Mouse (Mus musculus): ENCODE results near the gene Ndufv2.
"Not testable (repeated sequence)": the region's sequence is repeated elsewhere in the genome, so short reads cannot be mapped to it uniquely, and the experiment has no call there.

Gene Ndufv2

DNA sequence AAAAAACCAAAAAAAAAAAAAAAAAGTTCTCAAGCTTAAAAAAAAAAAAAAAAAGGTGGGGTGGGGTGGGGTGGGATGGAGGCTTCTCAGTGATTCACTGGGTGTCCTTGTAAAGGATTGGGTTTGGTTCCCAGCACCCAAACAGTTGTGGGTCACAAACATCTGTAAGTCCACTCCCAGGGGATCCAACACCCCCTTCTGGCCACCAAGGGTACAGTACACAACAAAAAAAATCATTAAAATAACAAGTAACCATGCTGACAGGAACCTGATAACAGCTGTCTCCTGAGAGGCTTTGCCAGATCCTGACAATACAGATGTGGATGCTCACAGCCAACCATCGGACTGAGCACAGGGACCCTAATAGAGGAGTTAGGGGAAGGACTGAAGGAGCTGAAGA is 16.9 kb downstream of the Ndufv2 start:
- no peak for DNase-seq

DNA sequence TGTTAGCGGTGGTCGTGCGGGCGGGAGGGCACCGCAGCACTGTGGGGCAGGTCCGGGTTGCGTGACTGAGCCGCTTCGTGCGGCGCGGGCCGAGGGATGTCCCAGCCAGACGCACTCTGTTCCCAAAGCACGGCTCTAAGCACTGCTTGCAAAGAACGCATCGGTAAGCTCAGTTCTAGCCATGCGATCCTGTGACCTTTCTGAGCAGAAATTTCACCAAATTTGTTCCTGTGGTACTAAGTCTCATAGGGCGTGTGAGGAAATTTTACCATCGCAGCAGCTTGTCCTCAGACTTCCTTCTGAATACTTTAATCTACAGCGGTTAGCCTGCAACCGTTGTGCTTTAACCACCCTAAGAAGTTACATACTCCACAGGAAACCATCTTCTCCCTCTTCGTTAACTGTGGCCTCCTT is 23.9 kb downstream of the Ndufv2 start:
- no peak for DNase-seq

DNA sequence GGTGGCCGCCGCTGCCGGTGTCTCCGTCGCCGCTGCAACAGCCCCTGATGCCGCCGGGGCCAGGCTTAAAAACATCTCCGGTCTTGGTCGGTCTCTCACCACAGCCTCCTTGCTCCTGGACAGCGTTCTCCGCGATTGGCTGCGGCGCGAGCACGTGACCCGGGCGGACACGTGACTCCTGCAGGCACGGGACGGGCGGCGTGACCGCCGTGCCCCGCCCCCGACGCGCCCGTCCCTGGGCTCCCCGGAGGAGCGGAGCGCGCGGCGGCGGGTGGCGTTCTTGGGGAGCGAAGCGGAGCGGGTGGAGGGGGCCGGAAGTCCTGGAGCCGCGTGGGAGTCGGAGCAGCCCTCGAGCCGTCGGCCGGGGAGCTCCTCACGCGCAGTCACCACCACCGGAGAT is 24.4 kb downstream of the Ndufv2 start, which contains the start of gene Ankrd12:
TSS of gene Ankrd12 (minus strand) at position 156 of the 400 bp plus-strand sequence.
- DNase-seq = peak; percentile 97

DNA sequence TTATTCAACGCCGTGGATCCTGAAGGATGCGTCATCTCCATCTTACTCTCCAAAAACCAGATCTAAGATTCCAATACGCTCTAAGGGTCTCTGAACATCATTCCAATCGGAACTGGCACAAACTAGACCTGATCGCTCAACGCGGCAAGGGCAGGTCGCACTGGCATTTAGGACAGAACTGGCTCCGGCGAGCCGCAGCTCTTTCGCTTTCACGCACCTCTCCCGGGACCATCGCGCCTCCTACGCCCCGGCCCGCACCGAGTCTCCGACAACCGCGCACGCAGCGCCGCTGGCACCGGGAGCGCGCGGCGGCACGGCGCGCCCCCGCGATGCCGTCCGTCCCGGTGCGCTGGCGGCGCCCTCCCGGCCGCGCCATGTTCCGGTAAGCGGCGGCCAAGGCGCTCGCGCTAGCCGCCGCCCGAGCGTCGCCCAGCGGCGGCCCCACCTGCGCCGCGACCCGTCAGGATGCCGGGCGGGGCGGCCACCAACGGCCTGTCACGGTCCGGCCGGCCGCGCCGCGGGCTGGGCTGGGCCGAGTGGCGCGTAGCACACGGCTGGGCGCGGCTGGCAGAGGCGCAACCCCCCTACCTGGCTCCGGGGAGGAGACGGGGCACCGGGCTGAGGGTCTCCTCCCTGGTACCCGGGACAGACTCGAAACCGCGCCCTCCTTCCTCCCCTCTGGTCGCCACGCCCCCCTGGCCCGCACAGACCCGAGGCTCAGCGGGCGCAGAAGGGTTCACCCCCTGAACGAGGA is 25.0 kb downstream of the Ndufv2 start:
- peak; percentile 44 for DNase-seq

DNA sequence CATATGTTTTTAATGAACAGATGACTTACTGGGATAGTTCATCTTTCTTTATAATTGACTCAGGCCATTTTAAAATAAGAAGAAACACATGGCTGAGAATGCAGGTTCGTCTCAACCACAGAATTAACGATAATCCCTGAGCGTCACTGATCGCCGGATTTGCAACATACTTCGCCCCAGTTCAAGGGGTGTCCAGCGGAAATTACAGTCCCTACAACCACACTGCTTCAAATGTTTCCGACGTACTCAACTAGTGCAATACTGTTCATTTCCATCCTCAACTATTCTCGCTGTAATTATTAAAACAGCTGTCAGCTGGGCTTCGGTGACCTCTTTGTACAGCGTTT is 25.6 kb downstream of the Ndufv2 start:
- DNase-seq = peak; percentile 31

DNA sequence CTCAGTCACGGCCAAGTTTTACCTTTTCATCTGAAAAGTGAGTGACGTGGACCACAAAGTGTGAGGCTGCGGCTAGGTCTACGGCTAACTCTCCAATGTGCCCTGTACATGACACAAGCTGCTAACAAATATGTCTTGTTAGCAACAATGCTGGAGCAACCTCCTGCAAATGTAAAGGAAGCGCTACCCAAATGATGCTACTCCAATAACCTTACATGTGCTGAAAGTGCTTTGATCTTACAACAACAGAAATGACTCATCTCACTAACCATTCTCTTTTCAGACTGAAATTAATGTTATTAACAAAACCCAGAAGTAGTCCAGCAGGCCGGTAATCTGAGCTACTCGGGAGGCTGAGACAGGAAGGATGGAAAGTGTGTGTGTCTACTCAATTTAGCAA is 27.4 kb downstream of the Ndufv2 start:
- DNase-seq = no peak

DNA sequence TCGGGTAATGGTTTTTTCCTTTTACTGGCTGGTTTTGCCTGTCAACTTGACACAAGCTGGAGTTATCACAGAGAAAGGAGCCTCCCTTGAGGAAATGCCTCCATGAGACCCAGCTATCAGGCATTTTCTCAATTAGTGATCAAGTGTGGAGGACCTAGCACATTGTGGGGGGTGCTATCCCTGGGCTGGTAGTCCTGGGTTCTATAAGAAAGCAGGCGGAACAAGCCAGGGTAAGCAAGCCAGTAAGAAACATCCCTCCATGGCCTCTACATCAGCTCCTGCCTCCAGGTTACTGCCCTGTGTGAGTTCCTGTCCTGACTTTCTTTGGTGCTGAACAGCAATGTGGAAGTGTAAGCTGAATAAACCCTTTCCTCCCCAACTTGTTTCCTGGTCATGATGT is 32.3 kb downstream of the Ndufv2 start:
- not testable (repeated sequence) for DNase-seq

DNA sequence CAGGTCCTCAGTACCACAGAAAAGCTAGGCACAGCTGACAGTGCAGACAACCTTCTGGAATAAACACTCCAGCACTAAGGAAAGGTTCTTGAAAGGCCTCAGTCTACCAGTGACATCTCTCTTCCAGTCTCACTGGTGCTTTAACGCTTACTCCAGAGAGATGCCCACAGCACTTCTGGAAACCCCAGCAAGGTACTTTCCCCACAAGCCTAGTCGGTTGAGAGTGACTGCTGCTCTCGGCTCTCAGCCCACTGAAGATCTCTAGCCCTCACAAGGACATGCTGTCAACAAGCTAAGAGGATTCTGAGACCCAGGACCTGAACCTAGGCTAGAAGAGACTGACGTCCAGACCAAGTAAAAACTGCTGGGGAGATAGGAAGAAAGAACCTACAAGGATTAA is 36.2 kb downstream of the Ndufv2 start:
- no peak for DNase-seq

DNA sequence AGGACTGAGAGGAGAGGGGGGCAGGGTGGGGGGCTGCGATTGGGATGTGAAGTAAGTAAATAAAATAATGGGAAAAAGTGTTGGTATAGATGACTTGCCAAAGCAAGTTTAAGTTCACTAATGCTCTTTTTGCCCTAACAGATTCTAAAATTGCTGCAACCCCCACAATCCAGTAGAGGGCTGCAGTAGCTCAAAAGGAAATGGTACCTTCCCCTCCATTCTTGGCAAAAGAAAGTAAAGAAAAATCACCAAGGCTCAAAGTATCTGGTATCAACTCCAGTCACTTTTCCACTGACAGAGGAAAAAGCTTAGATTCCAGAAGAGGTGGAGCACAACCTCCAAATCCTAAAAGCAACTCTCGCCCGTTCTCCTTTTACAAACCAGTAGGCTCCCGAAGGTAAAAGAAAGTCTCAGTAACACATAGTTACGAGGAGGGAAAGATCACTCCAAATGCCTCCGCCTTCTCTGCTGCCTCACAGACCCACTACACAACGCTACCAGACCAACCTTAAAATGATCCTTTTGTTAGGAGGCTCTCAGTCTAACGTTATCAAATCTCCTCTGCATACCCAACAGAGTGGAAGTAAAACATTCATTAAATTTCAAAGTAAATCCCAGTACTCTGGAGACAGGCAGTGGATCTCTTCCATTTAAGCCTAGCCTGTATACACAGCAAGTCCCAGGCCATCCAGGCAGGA is 40.0 kb downstream of the Ndufv2 start:
- peak; percentile 14 for DNase-seq

DNA sequence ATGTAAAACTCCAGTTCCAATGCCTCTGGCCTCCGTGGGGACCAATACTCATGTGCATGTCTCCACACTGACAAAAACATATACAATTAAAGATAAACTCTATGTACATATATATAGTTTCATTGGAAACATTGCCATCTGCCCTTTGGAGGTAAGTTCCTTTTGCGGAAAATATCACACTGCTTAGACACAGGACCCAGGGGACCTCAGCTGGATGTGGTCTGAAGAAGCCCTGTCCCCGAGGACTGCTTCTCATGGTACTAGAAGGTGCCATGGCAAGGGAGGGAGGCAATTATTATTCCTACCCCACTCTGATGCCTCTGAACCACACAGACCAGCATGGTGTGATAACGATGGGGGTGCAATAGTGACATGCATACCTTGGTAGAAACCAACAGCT is 43.2 kb downstream of the Ndufv2 start:
- no peak for DNase-seq

DNA sequence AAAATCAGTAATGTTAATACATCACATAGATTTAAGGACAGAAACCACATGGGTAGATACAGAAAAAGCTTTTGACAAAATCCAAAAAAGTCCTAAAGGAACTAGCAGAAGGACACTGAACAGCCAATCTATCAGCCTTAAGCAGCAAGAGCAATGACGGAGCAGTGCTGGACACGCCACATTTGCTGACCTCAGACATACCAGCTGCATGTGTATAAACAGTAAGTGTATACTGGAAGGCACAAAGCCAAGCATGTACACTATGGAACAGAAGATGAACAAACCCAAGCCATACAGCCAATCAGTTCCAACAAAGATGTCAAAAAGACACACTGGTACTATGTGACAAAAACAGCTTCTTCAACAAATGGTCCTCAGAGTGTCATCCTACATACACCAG is 44.2 kb downstream of the Ndufv2 start:
- DNase-seq = no peak

DNA sequence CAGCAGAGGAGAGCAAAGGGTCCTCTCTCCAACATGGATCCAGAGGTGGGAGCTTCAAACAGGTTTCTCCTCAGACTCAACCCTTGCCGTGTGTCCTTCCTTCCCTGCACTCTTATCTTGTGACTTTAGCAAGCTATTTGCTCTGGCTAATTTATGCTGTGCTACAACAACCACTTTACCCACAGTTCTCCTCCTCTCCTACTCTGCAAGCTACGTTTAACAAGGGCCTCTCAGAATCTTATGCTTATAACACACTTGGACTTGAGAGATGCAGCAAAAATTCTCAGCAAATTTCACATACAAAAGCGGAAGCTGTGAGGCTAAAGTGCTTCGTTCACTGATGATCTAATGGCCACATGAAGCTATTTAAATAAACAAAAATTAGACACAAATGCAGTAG is 48.0 kb downstream of the Ndufv2 start:
- DNase-seq = peak; percentile 12

DNA sequence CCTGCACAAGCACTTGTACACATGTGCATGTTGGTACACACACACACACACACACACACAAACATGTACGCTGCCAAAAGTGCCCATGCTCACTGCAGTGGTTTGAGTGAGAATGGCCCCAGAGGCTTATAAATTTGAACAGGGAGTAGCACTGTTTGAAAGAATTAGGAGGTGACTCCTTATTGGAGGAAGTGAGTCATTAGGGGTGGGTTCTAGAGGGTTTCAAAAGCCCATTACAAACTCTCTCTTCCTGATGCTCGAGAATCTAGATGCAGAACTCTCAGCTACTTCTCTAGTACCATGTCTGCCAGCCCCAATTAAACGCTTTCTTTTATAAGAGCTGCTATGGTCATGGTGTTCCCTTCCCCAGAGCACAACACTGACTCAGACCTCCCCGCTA is 52.6 kb downstream of the Ndufv2 start:
- no peak for DNase-seq

DNA sequence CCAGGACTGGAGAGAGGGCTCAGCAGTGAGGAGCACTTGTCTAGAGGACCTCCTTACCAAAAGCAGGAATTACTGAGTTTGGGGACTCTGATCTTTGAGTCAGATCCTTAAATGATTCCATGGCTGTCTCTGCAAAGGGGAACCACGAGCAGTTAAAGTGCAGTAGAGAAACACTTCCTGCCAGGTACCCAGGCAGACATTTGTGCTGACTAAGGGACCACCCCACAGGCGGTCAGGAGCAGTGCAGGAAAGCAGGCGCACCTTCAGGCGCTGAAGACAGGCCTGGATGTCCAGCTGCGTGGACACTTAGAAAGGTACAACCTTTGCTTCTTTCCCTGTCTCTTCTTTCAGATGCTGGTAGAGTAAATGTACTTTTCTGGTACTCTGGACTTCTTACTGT is 53.2 kb downstream of the Ndufv2 start:
- DNase-seq = no peak

DNA sequence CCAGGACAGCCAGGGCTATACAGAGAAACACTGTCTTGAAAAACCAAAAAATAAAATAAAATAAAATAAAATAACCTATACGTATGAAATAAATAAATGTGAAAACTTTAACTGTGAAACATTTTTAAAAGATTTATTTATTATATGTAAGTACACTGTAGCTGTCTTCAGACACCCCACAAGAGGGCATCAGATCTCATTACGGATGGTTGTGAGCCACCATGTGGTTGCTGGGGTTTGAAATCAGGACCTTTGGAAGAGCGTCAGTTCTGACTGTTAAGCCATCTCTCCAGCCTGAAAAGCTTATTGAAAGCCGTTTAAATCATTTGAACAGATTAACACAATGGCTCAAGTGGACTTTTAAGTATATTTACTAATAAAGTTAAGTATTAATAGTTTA is 57.7 kb downstream of the Ndufv2 start:
- DNase-seq = not testable (repeated sequence)

DNA sequence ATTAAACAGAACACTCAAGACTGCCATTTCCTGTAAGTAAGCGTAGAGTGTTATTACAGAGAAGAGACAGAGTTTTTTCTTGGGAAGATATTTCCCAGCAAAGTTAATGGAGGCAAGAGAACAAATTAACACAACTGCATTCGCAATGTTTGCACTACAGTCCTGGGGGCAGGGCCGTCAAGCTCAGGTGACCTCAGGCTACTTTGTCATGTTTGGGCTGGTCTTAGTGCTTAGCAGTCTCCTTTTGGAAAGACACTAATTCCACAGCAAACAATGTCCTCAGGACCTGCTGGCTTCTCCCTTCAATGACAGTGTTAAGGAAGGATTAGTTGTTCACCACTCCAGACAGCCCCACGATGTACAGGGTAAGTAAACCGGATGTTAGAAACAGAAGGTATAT is 60.3 kb downstream of the Ndufv2 start:
- peak; percentile 7 for DNase-seq

DNA sequence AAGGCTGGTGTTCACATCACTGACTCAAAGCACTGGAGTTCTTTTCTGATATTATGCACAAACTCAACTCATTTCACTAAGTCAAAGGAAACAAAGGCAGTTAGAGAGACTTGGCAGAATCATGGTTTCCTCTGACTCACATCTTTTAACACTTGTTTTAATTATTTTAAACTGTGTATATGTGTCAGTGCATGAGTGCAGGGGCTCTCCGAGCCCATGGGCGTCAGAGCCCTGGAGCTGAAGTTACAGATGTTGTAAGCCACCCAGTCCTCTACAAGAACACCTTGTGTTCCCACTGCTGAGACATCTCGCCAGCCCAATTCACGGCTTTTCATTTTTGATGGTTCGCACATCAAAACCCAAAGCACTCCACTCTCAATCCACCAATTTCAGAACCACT is 68.1 kb downstream of the Ndufv2 start:
- DNase-seq = no peak

DNA sequence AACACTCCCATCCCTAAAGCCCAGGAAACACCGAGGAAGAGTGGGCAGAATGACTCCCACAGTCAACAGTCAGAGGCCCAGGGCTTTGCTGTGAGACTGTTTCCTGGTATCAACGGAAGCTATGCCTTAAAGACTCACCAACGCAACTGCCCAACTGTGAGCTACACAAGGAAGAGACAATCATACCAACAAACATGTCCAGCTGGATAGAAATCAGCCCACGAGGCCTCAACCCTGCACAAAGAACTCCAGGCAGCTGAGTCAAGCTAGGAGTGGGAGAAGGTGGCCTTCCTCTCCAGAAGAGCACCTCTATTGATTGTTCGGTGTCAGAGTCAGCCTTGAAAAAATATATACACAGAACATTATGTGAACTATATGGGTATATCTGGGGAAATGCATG is 69.4 kb downstream of the Ndufv2 start:
- no peak for DNase-seq

All from lung, postnatal 36 days (tissue).